Mouse (Mus musculus): ENCODE data around the gene Cacng2. TPM values are rescaled to one million over a fixed set of nuclear protein-coding genes. Genes with fewer than 3 reads are reported as not detected.

Cacng2 gene
- polyA plus RNA-seq, 1 experiment from 2014 or later, result not detected

- H3K4me2 ChIP-seq (replicated peaks; ENCODE audit: low read depth, low read length), result no peak overlapping the region
- no peaks in the 10 kb centered on the region for H3K9me3 ChIP-seq (ENCODE audit: control insufficient read depth, low read length)
- H3K27ac ChIP-seq (ENCODE audit: low read depth, low read length), result no peak overlapping the region
- H3K9ac ChIP-seq (ENCODE audit: low read depth, low read length), result no peak overlapping the region
- peaks cover 17% of the 10 kb centered on the region for H3K27me3 ChIP-seq (ENCODE audit: control insufficient read depth, insufficient read depth, low read length)
- H3K36me3 ChIP-seq (ENCODE audit: control insufficient read depth, insufficient read depth, low read length), result no peaks in the 10 kb centered on the region
- no peaks in the 10 kb centered on the region for H3K4me1 ChIP-seq (ENCODE audit: control insufficient read depth, insufficient read depth, low read length)
- WGBS, result 73% methylated on average over 10 of the region's 10 CpGs
- ATAC-seq (ENCODE audit: low FRiP score, low TSS enrichment), result no peak
- H3K4me3 ChIP-seq (ENCODE audit: low read length), result no peak overlapping the region
These were observed 3.6 kb downstream of the Cacng2 start for GRCm38 (mm10) chr15:78116244-78116643.

DNA sequence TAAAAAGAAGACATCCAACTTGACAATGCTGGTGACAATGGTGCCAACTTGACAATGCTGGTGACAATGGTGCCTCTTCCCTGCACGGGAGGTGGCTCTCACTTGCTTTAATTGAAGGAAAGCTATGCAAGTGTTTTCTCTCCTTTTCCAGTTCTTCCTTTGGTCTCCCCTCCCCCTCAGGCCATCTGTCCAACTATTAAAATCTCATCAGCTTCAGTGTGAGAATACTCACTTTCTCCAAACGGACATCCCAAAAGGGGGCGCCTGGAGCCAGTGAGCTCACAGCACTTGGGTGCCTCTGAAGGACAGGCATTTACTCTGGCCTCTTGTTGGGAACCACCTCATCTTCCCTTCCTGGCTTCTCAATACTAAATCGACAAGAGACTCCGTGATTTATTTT lies 20.3 kb downstream of the Cacng2 start:
- H3K36me3 ChIP-seq (ENCODE audit: control insufficient read depth, insufficient read depth, low read length), result no peaks in the 10 kb centered on the region

DNA sequence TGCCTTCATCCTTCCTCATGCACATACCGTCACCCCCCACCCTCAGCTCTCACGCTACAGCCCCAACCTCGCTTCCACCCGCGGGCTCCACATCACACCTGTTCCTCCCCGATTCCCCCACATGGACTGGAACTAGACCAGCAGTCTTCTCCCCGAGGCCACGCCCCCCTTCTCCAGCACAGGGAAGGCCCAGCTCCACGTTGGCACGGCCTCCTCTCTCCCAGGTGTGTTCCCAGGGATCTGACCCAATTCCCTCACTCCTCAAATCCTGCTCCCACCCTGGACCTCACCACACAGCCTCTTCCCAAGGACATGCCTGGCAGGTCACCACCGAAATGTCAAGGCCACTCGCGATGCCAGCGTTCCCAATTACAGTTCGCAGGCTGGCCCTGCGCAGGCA lies 23.8 kb downstream of the Cacng2 start:
- Histone ChIP-seq H3K4me1 (ENCODE audit: control insufficient read depth, insufficient read depth, low read length) (no peaks in the 10 kb centered on the region), H3K4me2 (replicated peaks; ENCODE audit: low read depth, low read length) (no peak overlapping the region), H3K9ac (ENCODE audit: low read depth, low read length) (no peak overlapping the region), H3K4me3 (ENCODE audit: low read length) (no peak overlapping the region), H3K27me3 (ENCODE audit: control insufficient read depth, insufficient read depth, low read length) (no peaks in the 10 kb centered on the region), H3K9me3 (ENCODE audit: control insufficient read depth, low read length) (no peaks in the 10 kb centered on the region), H3K36me3 (ENCODE audit: control insufficient read depth, insufficient read depth, low read length) (no peaks in the 10 kb centered on the region), H3K27ac (ENCODE audit: low read depth, low read length) (no peak overlapping the region)
- WGBS, result 88% methylated on average over 16 of the region's 16 CpGs
- no peak for ATAC-seq (ENCODE audit: low FRiP score, low TSS enrichment)

More for the DNA sequence above, 20.3 kb downstream of the Cacng2 start:
- no peaks in the 10 kb centered on the region for H3K4me1 ChIP-seq (ENCODE audit: control insufficient read depth, insufficient read depth, low read length)
- no peak overlapping the region for H3K4me3 ChIP-seq (ENCODE audit: low read length)
- WGBS, result 36% methylated on average over 5 of the region's 5 CpGs
- no peak overlapping the region for H3K27ac ChIP-seq (ENCODE audit: low read depth, low read length)
- ATAC-seq (ENCODE audit: low FRiP score, low TSS enrichment), result no peak
- H3K9me3 ChIP-seq (ENCODE audit: control insufficient read depth, low read length), result no peaks in the 10 kb centered on the region
- H3K4me2 ChIP-seq (replicated peaks; ENCODE audit: low read depth, low read length), result no peak overlapping the region
- H3K27me3 ChIP-seq (ENCODE audit: control insufficient read depth, insufficient read depth, low read length), result no peaks in the 10 kb centered on the region
- H3K9ac ChIP-seq (ENCODE audit: low read depth, low read length), result no peak overlapping the region

GRCm38 (mm10) chr15:78093597-78093996 lies 26.2 kb downstream of the Cacng2 start:
- Histone ChIP-seq H3K4me1 (ENCODE audit: control insufficient read depth, insufficient read depth, low read length) (no peaks in the 10 kb centered on the region), H3K36me3 (ENCODE audit: control insufficient read depth, insufficient read depth, low read length) (no peaks in the 10 kb centered on the region), H3K4me3 (ENCODE audit: low read length) (no peak overlapping the region), H3K27ac (ENCODE audit: low read depth, low read length) (no peak overlapping the region), H3K27me3 (ENCODE audit: control insufficient read depth, insufficient read depth, low read length) (no peaks in the 10 kb centered on the region), H3K4me2 (replicated peaks; ENCODE audit: low read depth, low read length) (no peak overlapping the region), H3K9me3 (ENCODE audit: control insufficient read depth, low read length) (no peaks in the 10 kb centered on the region), H3K9ac (ENCODE audit: low read depth, low read length) (no peak overlapping the region)
- ATAC-seq (ENCODE audit: low FRiP score, low TSS enrichment), result no peak
- WGBS, result 83% methylated on average over 5 of the region's 5 CpGs

GRCm38 (mm10) chr15:78082841-78083572 lies 36.8 kb downstream of the Cacng2 start:
- no peaks in the 10 kb centered on the region for H3K4me1 ChIP-seq (ENCODE audit: control insufficient read depth, insufficient read depth, low read length)
- H3K9ac ChIP-seq (ENCODE audit: low read depth, low read length), result no peak overlapping the region
- H3K27ac ChIP-seq (ENCODE audit: low read depth, low read length), result no peak overlapping the region
- H3K4me2 ChIP-seq (replicated peaks; ENCODE audit: low read depth, low read length), result no peak overlapping the region
- ATAC-seq (ENCODE audit: low FRiP score, low TSS enrichment), result no peak
- no peak overlapping the region for H3K4me3 ChIP-seq (ENCODE audit: low read length)
- 82% methylated on average over 13 of the region's 13 CpGs for WGBS
- H3K9me3 ChIP-seq (ENCODE audit: control insufficient read depth, low read length), result no peaks in the 10 kb centered on the region
- no peaks in the 10 kb centered on the region for H3K36me3 ChIP-seq (ENCODE audit: control insufficient read depth, insufficient read depth, low read length)
- H3K27me3 ChIP-seq (ENCODE audit: control insufficient read depth, insufficient read depth, low read length), result no peaks in the 10 kb centered on the region

DNA sequence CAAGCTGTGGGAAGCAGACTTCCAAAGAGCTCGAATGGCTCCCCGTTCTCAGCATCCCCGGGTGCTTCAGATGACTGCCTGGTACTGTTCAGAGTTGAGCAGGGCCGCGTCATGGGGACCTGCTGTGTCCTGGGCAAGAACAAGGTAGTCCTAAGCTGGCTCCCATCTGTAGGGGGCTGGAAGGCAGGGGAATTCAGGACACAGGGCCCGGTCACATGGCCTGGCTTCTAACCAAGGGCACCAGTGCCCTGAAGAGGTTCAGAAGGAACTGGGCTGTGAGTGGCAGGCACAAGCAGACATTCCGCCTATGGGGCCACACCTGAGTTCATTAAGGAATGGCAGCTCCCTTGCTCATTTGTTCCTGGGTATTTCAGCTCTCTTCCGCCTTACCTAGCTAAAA lies 37.7 kb downstream of the Cacng2 start:
- WGBS, result 51% methylated on average over 8 of the region's 8 CpGs
- H3K4me1 ChIP-seq (ENCODE audit: control insufficient read depth, insufficient read depth, low read length), result no peaks in the 10 kb centered on the region
- no peak overlapping the region for H3K4me2 ChIP-seq (replicated peaks; ENCODE audit: low read depth, low read length)
- H3K36me3 ChIP-seq (ENCODE audit: control insufficient read depth, insufficient read depth, low read length), result no peaks in the 10 kb centered on the region
- H3K4me3 ChIP-seq (ENCODE audit: low read length), result no peak overlapping the region
- no peak for ATAC-seq (ENCODE audit: low FRiP score, low TSS enrichment)
- no peak overlapping the region for H3K9ac ChIP-seq (ENCODE audit: low read depth, low read length)
- no peaks in the 10 kb centered on the region for H3K9me3 ChIP-seq (ENCODE audit: control insufficient read depth, low read length)
- no peak overlapping the region for H3K27ac ChIP-seq (ENCODE audit: low read depth, low read length)
- no peaks in the 10 kb centered on the region for H3K27me3 ChIP-seq (ENCODE audit: control insufficient read depth, insufficient read depth, low read length)

- no peak for ATAC-seq (ENCODE audit: low FRiP score, low TSS enrichment)
- no peaks in the 10 kb centered on the region for H3K9me3 ChIP-seq (ENCODE audit: control insufficient read depth, low read length)
- H3K4me2 ChIP-seq (replicated peaks; ENCODE audit: low read depth, low read length), result no peak overlapping the region
- no peak overlapping the region for H3K4me3 ChIP-seq (ENCODE audit: low read length)
- H3K27ac ChIP-seq (ENCODE audit: low read depth, low read length), result no peak overlapping the region
- WGBS, result 91% methylated on average over 7 of the region's 7 CpGs
- no peaks in the 10 kb centered on the region for H3K27me3 ChIP-seq (ENCODE audit: control insufficient read depth, insufficient read depth, low read length)
- H3K9ac ChIP-seq (ENCODE audit: low read depth, low read length), result no peak overlapping the region
- no peaks in the 10 kb centered on the region for H3K36me3 ChIP-seq (ENCODE audit: control insufficient read depth, insufficient read depth, low read length)
- no peaks in the 10 kb centered on the region for H3K4me1 ChIP-seq (ENCODE audit: control insufficient read depth, insufficient read depth, low read length)
These were observed 38.4 kb downstream of the Cacng2 start for GRCm38 (mm10) chr15:78081384-78081783.

- no peak overlapping the region for H3K27ac ChIP-seq (ENCODE audit: low read depth, low read length)
- H3K4me3 ChIP-seq (ENCODE audit: low read length), result no peak overlapping the region
- H3K4me1 ChIP-seq (ENCODE audit: control insufficient read depth, insufficient read depth, low read length), result no peaks in the 10 kb centered on the region
- no peak overlapping the region for H3K9ac ChIP-seq (ENCODE audit: low read depth, low read length)
- no peaks in the 10 kb centered on the region for H3K27me3 ChIP-seq (ENCODE audit: control insufficient read depth, insufficient read depth, low read length)
- no peak for ATAC-seq (ENCODE audit: low FRiP score, low TSS enrichment)
- H3K4me2 ChIP-seq (replicated peaks; ENCODE audit: low read depth, low read length), result no peak overlapping the region
- H3K36me3 ChIP-seq (ENCODE audit: control insufficient read depth, insufficient read depth, low read length), result no peaks in the 10 kb centered on the region
- no peaks in the 10 kb centered on the region for H3K9me3 ChIP-seq (ENCODE audit: control insufficient read depth, low read length)
- WGBS, result 77% methylated on average over 4 of the region's 4 CpGs
These were observed 39.5 kb downstream of the Cacng2 start for GRCm38 (mm10) chr15:78080326-78080725.

DNA sequence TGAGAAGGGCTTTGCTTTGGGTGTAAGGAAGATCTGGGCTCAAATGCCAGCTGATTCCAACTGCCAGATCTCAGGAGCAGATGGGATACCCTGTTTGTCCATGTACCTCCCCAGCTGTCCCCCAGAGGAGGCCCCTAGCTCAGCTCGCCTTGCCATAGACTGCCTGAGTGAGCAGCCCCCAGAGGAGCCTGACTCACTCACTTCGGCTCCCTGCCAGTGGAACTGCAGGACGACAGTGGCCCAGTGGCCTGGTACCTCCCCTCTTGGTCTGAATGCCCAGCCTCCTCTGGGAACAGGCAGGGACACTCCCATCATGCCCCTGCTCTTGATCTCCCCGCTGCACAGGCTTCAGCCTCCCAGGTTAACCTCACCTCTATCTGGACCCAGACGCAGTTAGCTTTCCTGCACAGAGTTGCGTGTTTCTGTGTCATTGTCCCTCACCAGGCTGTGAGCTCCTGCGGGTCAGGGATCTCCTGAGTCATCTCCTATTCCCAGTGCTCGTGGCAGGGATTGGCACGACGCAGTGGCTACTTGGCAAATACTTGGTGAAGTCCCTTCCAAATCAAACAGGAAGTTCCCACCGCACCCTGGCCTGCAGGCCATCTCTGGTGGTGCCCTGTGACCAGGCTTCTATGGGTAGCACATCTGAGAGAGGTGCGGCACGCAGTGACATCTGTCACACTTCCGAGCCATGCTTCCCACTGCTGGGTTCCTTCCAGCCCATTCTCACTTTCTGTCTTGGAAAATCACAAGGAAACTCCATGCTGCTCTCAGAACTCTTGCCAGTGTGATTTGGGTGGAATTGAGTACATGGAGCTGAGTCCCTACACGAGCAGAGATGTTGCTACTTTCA lies 40.8 kb downstream of the Cacng2 start:
- no peaks in the 10 kb centered on the region for H3K36me3 ChIP-seq (ENCODE audit: control insufficient read depth, insufficient read depth, low read length)
- no peak overlapping the region for H3K27ac ChIP-seq (ENCODE audit: low read depth, low read length)
- no peaks in the 10 kb centered on the region for H3K27me3 ChIP-seq (ENCODE audit: control insufficient read depth, insufficient read depth, low read length)
- no peak overlapping the region for H3K4me3 ChIP-seq (ENCODE audit: low read length)
- no peaks in the 10 kb centered on the region for H3K9me3 ChIP-seq (ENCODE audit: control insufficient read depth, low read length)
- WGBS, result 69% methylated on average over 15 of the region's 15 CpGs
- no peak overlapping the region for H3K9ac ChIP-seq (ENCODE audit: low read depth, low read length)
- ATAC-seq (ENCODE audit: low FRiP score, low TSS enrichment), result no peak
- H3K4me1 ChIP-seq (ENCODE audit: control insufficient read depth, insufficient read depth, low read length), result no peaks in the 10 kb centered on the region
- H3K4me2 ChIP-seq (replicated peaks; ENCODE audit: low read depth, low read length), result no peak overlapping the region

Measured in kidney, embryonic 14.5 days (tissue).